Mouse (Mus musculus): Measurements from ENCODE around the gene Tmem39a. TPM values are rescaled to one million over a fixed set of nuclear protein-coding genes. Genes with fewer than 3 reads are reported as not detected.

Tmem39a gene
- total RNA-seq, 2 experiments from 2014 or later: 15.2 to 15.8 TPM

- intact Hi-C loops (cut with DNase I): no loop called here
- DNase-seq: no peak
Observed at GRCm38 (mm10) chr16:38587163-38587562, 28.7 kb downstream of the Tmem39a start.

GRCm38 (mm10) chr16:38587572-38587971, 29.1 kb downstream of the Tmem39a start:
- intact Hi-C loops (cut with DNase I): no loop called here

GRCm38 (mm10) chr16:38591506-38591905, 33.0 kb downstream of the Tmem39a start:
- intact Hi-C loops (cut with DNase I): no loop called here
- no peak for DNase-seq

More at GRCm38 (mm10) chr16:38587572-38587971, 29.1 kb downstream of the Tmem39a start:
- DNase-seq: no peak

GRCm38 (mm10) chr16:38592026-38592678, 33.7 kb downstream of the Tmem39a start:
- intact Hi-C loops (cut with DNase I): no loop called here
- DNase-seq: no peak

GRCm38 (mm10) chr16:38592946-38593345, 34.4 kb downstream of the Tmem39a start:
- DNase-seq: no peak
- intact Hi-C loops (cut with DNase I): no loop called here

- no peak for DNase-seq
- intact Hi-C loops (cut with DNase I): no loop called here
Observed at GRCm38 (mm10) chr16:38594435-38594834, 35.9 kb downstream of the Tmem39a start.

- DNase-seq: no peak
- intact Hi-C loops (cut with DNase I): no loop called here
Observed at GRCm38 (mm10) chr16:38596099-38596498, 37.6 kb downstream of the Tmem39a start.

- intact Hi-C loops (cut with DNase I): no loop called here
- DNase-seq: no peak
Observed at GRCm38 (mm10) chr16:38596651-38597050, 38.2 kb downstream of the Tmem39a start.

GRCm38 (mm10) chr16:38598986-38599680, 40.6 kb downstream of the Tmem39a start:
- DNase-seq: no peak
- intact Hi-C loops (cut with DNase I): no loop called here

- intact Hi-C loops (cut with DNase I): no loop called here
- peak in 1 of 2 experiments; percentile 50 for DNase-seq
Observed at GRCm38 (mm10) chr16:38602989-38603804, 44.7 kb downstream of the Tmem39a start.

- intact Hi-C loops (cut with DNase I): no loop called here
- no peak for DNase-seq
Observed at GRCm38 (mm10) chr16:38606509-38606908, 48.0 kb downstream of the Tmem39a start.

- no peak for DNase-seq
- intact Hi-C loops (cut with DNase I): no loop called here
Observed at GRCm38 (mm10) chr16:38608687-38609086, 50.2 kb downstream of the Tmem39a start.

GRCm38 (mm10) chr16:38609092-38609491, 50.6 kb downstream of the Tmem39a start:
- no peak for DNase-seq
- intact Hi-C loops (cut with DNase I): no loop called here

- intact Hi-C loops (cut with DNase I): no loop called here
- DNase-seq: no peak
Observed at GRCm38 (mm10) chr16:38612646-38613045, 54.1 kb downstream of the Tmem39a start.

- no peak for DNase-seq
- intact Hi-C loops (cut with DNase I): no loop called here
Observed at GRCm38 (mm10) chr16:38613646-38614045, 55.1 kb downstream of the Tmem39a start.

GRCm38 (mm10) chr16:38617977-38618376, 59.5 kb downstream of the Tmem39a start:
- DNase-seq: no peak
- intact Hi-C loops (cut with DNase I): no loop called here

- peak; percentile 45 to 65 for DNase-seq
- intact Hi-C loops (cut with DNase I): no loop called here
Observed at GRCm38 (mm10) chr16:38619054-38619453, 60.6 kb downstream of the Tmem39a start.

GRCm38 (mm10) chr16:38620696-38621450, 62.4 kb downstream of the Tmem39a start:
- DNase-seq: no peak
- intact Hi-C loops (cut with DNase I): loop anchor here (5.0 to 10.0 kb wide), 2 partner anchors 104 to 191 kb away; no protein-coding TSS in a partner anchor

GRCm38 (mm10) chr16:38622283-38622682, 63.8 kb downstream of the Tmem39a start:
- intact Hi-C loops (cut with DNase I): loop anchor here (5.0 to 10.0 kb wide), 2 partner anchors 103 to 190 kb away; no protein-coding TSS in a partner anchor
- DNase-seq: no peak

- no peak for DNase-seq
- intact Hi-C loops (cut with DNase I): loop anchor here (5.0 to 10.0 kb wide), 2 partner anchors 100 to 188 kb away; no protein-coding TSS in a partner anchor
Observed at GRCm38 (mm10) chr16:38624303-38624702, 65.8 kb downstream of the Tmem39a start.
